Mouse (Mus musculus) embryonic facial prominence, embryonic 10.5 days (tissue): ENCODE results near the gene Doc2a. TPM values are rescaled to one million over a fixed set of nuclear protein-coding genes. Genes with fewer than 3 reads are reported as not detected.

Experiments used
- DNase-seq: peaks from one replicate; pipeline ENCODE4 v3.0.0-alpha.2; 2017; ENCODE audit warnings: low spot score
- H3K27ac ChIP-seq: fragments of 300-500 bp; sonication (generic); replicated peaks from 2 replicates; pipeline ENCODE4 v1.5.1; 2016; ENCODE audit warnings: mild to moderate bottlenecking
- H3K27me3 ChIP-seq: fragments of 300-500 bp; sonication (generic); replicated peaks from 2 replicates; pipeline ENCODE4 v1.6.1; 2016; ENCODE audit warnings: low read depth, mild to moderate bottlenecking; ENCODE audit not compliant: poor library complexity, severe bottlenecking
- H3K36me3 ChIP-seq: fragments of 300-500 bp; sonication (generic); replicated peaks from 2 replicates; pipeline ENCODE4 v1.6.1; 2016; ENCODE audit warnings: mild to moderate bottlenecking, moderate library complexity
- H3K4me1 ChIP-seq: fragments of 300-500 bp; sonication (generic); 2 replicates; pipeline ENCODE4 v1.6.1; 2016
- H3K4me3 ChIP-seq: fragments of 300-500 bp; sonication (generic); 2 replicates; pipeline ENCODE4 v1.5.1; 2016; ENCODE audit warnings: mild to moderate bottlenecking, moderate library complexity
- H3K9me3 ChIP-seq: fragments of 300-500 bp; sonication (generic); 2 replicates; pipeline ENCODE4 v1.6.1; 2016; ENCODE audit warnings: mild to moderate bottlenecking
- WGBS: fragments of 180-500 bp; shearing (Covaris S2); methylation state at CpG from one replicate; pipeline ENCODE4 v1.1.7; 2016; 5-methylcytosine and 5-hydroxymethylcytosine counted together
- polyA plus RNA-seq: library from polyadenylated mRNA; unstranded; fragments of >200 nt; fragmentation: Nextera tagmentation; extraction: Ambion mirVana; gene quantifications from 2 replicates; pipeline ENCODE4 v1.2.1, GENCODE M21; 2016

Doc2a gene
- polyA plus RNA-seq, 1 experiment from 2014 or later = 3.1 TPM

- H3K9me3 ChIP-seq = no peaks in the 10 kb centered on the region
- H3K4me3 ChIP-seq = peak overlapping the region; percentile 76
- DNase-seq = no peak
- peaks cover 77% of the 10 kb centered on the region for H3K36me3 ChIP-seq
- H3K27ac ChIP-seq = peak overlapping the region; percentile 93
- H3K27me3 ChIP-seq = no peaks in the 10 kb centered on the region
- peaks cover 39% of the 10 kb centered on the region for H3K4me1 ChIP-seq
- 72% methylated on average over 5 of the region's 5 CpGs for WGBS
Observed at GRCm38 (mm10) chr7:126860987-126861386, 13.8 kb downstream of the Doc2a start.

DNA sequence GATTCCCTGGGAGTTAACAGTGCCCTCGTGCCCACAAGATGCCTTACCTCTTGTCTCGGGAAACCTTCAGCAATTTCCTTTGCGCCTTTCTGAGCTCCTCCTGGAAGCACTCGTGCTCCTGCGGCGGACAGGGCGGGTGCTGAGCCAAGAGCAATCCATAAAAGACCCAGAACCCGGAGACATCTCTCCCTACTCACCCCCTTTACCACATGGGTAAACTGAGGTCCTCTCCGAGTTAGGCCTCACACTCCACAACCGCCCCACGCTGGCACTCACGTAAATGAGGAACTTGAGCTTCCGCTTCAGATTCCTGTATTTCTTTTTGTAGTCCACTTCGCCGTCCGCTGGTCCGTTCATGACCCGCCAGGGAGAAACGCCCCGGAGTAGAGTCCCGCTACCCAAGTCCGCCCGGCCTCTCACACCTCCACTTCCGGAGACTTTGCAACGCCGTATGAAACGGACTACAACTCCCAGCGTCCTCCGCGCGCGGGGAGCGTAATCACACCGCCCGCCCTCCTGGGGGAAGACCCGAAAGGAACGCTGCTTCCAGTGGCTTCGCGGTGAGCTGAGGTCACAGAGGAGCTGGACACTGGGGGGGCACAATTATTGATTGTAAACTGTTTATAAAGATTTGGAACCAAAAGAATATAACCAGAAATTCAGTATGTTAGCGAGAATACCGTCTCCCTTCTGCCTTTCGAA lies 14.4 kb downstream of the Doc2a start, which contains the start of gene Hirip3:
TSS of gene Hirip3 (plus strand) at position 544 of the 702 bp plus-strand sequence.
- H3K4me3 ChIP-seq = peak within 1 kb of the TSS; percentile 76
- H3K36me3 ChIP-seq = peaks cover 77% of the 10 kb centered on the region
- WGBS = 3% methylated on average over 42 of the region's 42 CpGs

GRCm38 (mm10) chr7:126862147-126862784 lies 15.1 kb downstream of the Doc2a start, which contains the start of gene Ino80e:
Gene Ino80e (minus strand): TSS chr7:126862377.
- Histone ChIP-seq H3K27ac (peak within 1 kb of the TSS; percentile 93), H3K27me3 (no peaks in the 10 kb centered on the region), H3K4me1 (peaks cover 41% of the 10 kb centered on the region), H3K4me3 (peak within 1 kb of the TSS; percentile 76), H3K9me3 (no peaks in the 10 kb centered on the region), H3K36me3 (peaks cover 77% of the 10 kb centered on the region)
- peak; percentile 96 for DNase-seq
- under 1% methylated on average over 41 of the region's 41 CpGs for WGBS

More for the DNA sequence above, 14.4 kb downstream of the Doc2a start, which contains the start of gene Hirip3:
- Histone ChIP-seq H3K9me3 (no peaks in the 10 kb centered on the region), H3K27me3 (no peaks in the 10 kb centered on the region), H3K4me1 (peaks cover 43% of the 10 kb centered on the region), H3K27ac (peak within 1 kb of the TSS; percentile 93)
- peak; percentile 96 for DNase-seq

DNA sequence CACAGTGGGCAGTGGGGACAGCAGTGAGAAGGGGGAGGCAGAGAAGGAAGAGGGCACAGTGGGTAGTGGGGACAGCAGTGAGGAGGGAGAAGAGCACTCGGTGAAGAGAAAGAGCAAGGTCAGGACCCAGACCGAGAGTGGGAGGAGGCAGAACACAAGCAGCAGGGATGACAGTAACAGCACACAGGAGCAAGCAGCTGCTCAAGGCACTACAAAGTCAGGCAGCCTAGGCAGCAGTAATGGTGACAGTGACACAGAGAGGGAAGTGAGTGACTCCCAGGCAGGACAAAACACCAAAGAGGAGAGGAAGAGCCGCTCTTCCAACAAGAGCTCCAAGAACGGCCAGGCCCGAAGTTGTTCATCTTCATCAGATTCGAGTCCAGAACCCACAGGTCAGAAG lies 16.6 kb downstream of the Doc2a start:
- peaks cover 77% of the 10 kb centered on the region for H3K36me3 ChIP-seq
- no peaks in the 10 kb centered on the region for H3K27me3 ChIP-seq
- no peaks in the 10 kb centered on the region for H3K9me3 ChIP-seq
- WGBS = 77% methylated on average over 6 of the region's 6 CpGs
- H3K27ac ChIP-seq = peak overlapping the region; percentile 93
- peaks cover 40% of the 10 kb centered on the region for H3K4me1 ChIP-seq
- DNase-seq = no peak
- H3K4me3 ChIP-seq = peak overlapping the region; percentile 76

- Histone ChIP-seq H3K27me3 (no peaks in the 10 kb centered on the region), H3K9me3 (no peaks in the 10 kb centered on the region), H3K27ac (no peak overlapping the region), H3K4me3 (no peak overlapping the region), H3K4me1 (peaks cover 27% of the 10 kb centered on the region), H3K36me3 (peaks cover 94% of the 10 kb centered on the region)
- WGBS = 89% methylated on average over 2 of the region's 2 CpGs
- no peak for DNase-seq
Observed at GRCm38 (mm10) chr7:126867534-126867933, 20.3 kb downstream of the Doc2a start.

DNA sequence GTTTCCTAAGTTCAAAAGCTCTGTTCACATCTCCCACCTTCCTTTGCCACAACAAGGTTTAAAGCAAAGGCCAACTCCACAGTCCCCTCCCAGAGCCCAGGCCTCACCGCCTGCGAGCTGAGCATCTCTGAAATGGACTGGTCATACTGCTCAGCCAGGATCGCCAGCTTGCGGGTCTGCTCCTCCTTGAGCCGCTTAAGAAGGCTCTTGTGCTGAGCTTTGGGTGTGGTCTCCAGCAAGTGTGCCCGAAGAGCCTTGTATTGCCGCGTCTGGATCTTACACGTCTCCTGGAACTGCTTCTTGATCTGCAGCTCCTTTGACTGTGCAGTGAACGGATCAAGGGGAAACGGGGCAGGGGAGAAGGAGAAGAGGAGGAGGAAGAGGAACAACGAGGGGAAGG lies 20.8 kb downstream of the Doc2a start:
- WGBS = 87% methylated on average over 12 of the region's 12 CpGs
- no peaks in the 10 kb centered on the region for H3K27me3 ChIP-seq
- H3K27ac ChIP-seq = no peak overlapping the region
- peaks cover 99% of the 10 kb centered on the region for H3K36me3 ChIP-seq
- H3K9me3 ChIP-seq = no peaks in the 10 kb centered on the region
- peaks cover 23% of the 10 kb centered on the region for H3K4me1 ChIP-seq
- no peak for DNase-seq
- H3K4me3 ChIP-seq = no peak overlapping the region

- Histone ChIP-seq H3K36me3 (peaks cover 100% of the 10 kb centered on the region), H3K27ac (no peak overlapping the region), H3K27me3 (no peaks in the 10 kb centered on the region), H3K9me3 (no peaks in the 10 kb centered on the region), H3K4me1 (peaks cover 5% of the 10 kb centered on the region; the same call in 1 of the 2 replicates), H3K4me3 (peak overlapping the region; percentile 13; the same call in 1 of the 2 replicates)
- WGBS = 92% methylated on average over 23 of the region's 23 CpGs
- no peak for DNase-seq
Observed at GRCm38 (mm10) chr7:126869780-126870519, 22.7 kb downstream of the Doc2a start.

GRCm38 (mm10) chr7:126870520-126870891 lies 23.3 kb downstream of the Doc2a start:
- no peak overlapping the region for H3K27ac ChIP-seq
- peaks cover 5% of the 10 kb centered on the region; the same call in 1 of the 2 replicates for H3K4me1 ChIP-seq
- 98% methylated on average over 2 of the region's 2 CpGs for WGBS
- H3K4me3 ChIP-seq = no peak overlapping the region; the same call in 1 of the 2 replicates
- no peak for DNase-seq
- H3K36me3 ChIP-seq = peaks cover 100% of the 10 kb centered on the region
- no peaks in the 10 kb centered on the region for H3K9me3 ChIP-seq
- H3K27me3 ChIP-seq = no peaks in the 10 kb centered on the region

DNA sequence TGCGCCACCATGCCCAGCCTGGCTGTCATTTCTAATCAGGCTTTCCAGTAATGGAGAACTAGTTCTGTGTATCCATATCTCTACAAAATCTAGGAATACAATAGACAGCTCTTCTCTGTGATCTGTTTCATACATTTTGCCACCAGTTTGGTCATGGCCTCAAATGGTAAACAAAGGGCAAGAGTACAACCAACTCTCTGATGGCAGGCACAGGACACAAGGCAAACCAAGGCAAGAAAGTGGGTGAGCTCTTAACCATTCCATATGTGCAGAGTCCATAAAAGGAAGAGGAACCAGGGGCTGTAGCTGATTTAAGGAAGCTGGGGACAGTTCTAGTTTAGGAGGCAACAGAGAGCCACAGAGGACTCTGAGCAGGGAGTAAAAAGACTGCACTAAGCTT lies 30.0 kb downstream of the Doc2a start:
- peaks cover 90% of the 10 kb centered on the region for H3K36me3 ChIP-seq
- no peak overlapping the region for H3K4me3 ChIP-seq
- DNase-seq = no peak
- peaks cover 18% of the 10 kb centered on the region for H3K4me1 ChIP-seq
- no peaks in the 10 kb centered on the region for H3K9me3 ChIP-seq
- H3K27me3 ChIP-seq = no peaks in the 10 kb centered on the region
- WGBS = 98% methylated on average over 1 of the region's 1 CpGs
- H3K27ac ChIP-seq = no peak overlapping the region

GRCm38 (mm10) chr7:126881040-126881439 lies 33.8 kb downstream of the Doc2a start:
- H3K27ac ChIP-seq = no peak overlapping the region
- H3K4me1 ChIP-seq = peaks cover 42% of the 10 kb centered on the region
- no peaks in the 10 kb centered on the region for H3K27me3 ChIP-seq
- peak overlapping the region; percentile 90; the same call in 1 of the 2 replicates for H3K4me3 ChIP-seq
- no peak for DNase-seq
- no peaks in the 10 kb centered on the region for H3K9me3 ChIP-seq
- WGBS = 80% methylated on average over 6 of the region's 6 CpGs
- peaks cover 55% of the 10 kb centered on the region for H3K36me3 ChIP-seq

DNA sequence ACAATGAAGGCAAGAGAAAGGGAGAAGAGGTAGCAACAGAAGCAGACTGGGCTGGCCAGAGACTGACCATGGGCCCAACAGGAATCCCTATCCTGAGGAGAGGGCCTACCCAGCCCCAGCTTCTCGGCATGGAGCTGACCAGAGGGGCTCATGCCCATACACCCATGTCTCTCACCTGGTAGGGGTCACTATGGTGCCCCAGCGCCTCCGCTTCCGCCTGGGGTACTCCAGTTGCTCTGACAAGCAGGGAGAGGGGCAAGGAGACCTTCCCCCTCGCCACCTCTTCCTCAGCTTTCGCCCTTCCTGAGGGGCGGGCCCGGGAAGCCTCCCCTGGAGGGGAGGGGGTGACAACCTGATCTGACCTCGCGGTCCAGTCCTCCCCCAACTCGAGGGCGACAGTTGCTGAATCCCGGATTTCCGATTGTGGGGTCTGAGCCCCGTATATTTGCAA lies 36.5 kb downstream of the Doc2a start:
- Histone ChIP-seq H3K36me3 (peaks cover 28% of the 10 kb centered on the region), H3K27ac (peak overlapping the region; percentile 92), H3K4me1 (peaks cover 42% of the 10 kb centered on the region), H3K4me3 (peak overlapping the region; percentile 90), H3K9me3 (no peaks in the 10 kb centered on the region), H3K27me3 (no peaks in the 10 kb centered on the region)
- DNase-seq = peak; percentile 51
- WGBS = 0% methylated on average over 15 of the region's 15 CpGs
